Mouse (Mus musculus) embryonic facial prominence, embryonic 15.5 days (tissue): Measurements from ENCODE around the gene Kalrn. TPM values are rescaled to one million over a fixed set of nuclear protein-coding genes. Genes with fewer than 3 reads are reported as not detected.

ENCODE experiments used
- ATAC-seq: fragments of 200-750 bp; cut with Nextera tagmentation; 2 replicates; pipeline ENCODE4 v1.8.0; 2017; ENCODE audit warnings: low read depth, moderate TSS enrichment; ENCODE audit not compliant: insufficient number of reproducible peaks, low FRiP score, low TSS enrichment
- H3K27ac ChIP-seq: fragments of 300-500 bp; sonication (generic); replicated peaks from 2 replicates; pipeline ENCODE4 v1.5.1; 2015; ENCODE audit warnings: mild to moderate bottlenecking, inconsistent platforms
- H3K27me3 ChIP-seq: fragments of 300-500 bp; sonication (generic); 2 replicates; pipeline ENCODE4 v1.6.1; 2015; ENCODE audit warnings: inconsistent platforms
- H3K36me3 ChIP-seq: fragments of 300-500 bp; sonication (generic); 2 replicates; pipeline ENCODE4 v1.6.1; 2015; ENCODE audit warnings: mild to moderate bottlenecking, inconsistent platforms
- H3K4me1 ChIP-seq: fragments of 300-500 bp; sonication (generic); 2 replicates; pipeline ENCODE4 v1.6.1; 2015; ENCODE audit warnings: inconsistent platforms
- H3K4me2 ChIP-seq: fragments of 300-500 bp; sonication (generic); replicated peaks from 2 replicates; pipeline ENCODE4 v1.6.1; 2015; ENCODE audit warnings: mild to moderate bottlenecking, inconsistent platforms
- H3K4me3 ChIP-seq: fragments of 300-500 bp; sonication (generic); replicated peaks from 2 replicates; pipeline ENCODE4 v1.5.1; 2015; ENCODE audit warnings: mild to moderate bottlenecking, inconsistent platforms
- H3K9ac ChIP-seq: fragments of 300-500 bp; sonication (generic); 2 replicates; pipeline ENCODE4 v1.6.1; 2015; ENCODE audit warnings: inconsistent platforms
- H3K9me3 ChIP-seq: fragments of 300-500 bp; sonication (generic); replicated peaks from 2 replicates; pipeline ENCODE4 v1.6.1; 2016; ENCODE audit warnings: inconsistent platforms
- WGBS: fragments of 180-500 bp; shearing (Covaris S2); methylation state at CpG from one replicate; pipeline ENCODE4 v1.1.7; 2015; 5-methylcytosine and 5-hydroxymethylcytosine counted together
- polyA plus RNA-seq: library from polyadenylated mRNA; unstranded; fragments of >200 nt; fragmentation: Nextera tagmentation; extraction: Ambion mirVana; gene quantifications from 2 replicates; pipeline ENCODE4 v1.2.1, GENCODE M21; 2015

Gene Kalrn
- polyA plus RNA-seq, 1 experiment from 2014 or later: 14.3 TPM

DNA sequence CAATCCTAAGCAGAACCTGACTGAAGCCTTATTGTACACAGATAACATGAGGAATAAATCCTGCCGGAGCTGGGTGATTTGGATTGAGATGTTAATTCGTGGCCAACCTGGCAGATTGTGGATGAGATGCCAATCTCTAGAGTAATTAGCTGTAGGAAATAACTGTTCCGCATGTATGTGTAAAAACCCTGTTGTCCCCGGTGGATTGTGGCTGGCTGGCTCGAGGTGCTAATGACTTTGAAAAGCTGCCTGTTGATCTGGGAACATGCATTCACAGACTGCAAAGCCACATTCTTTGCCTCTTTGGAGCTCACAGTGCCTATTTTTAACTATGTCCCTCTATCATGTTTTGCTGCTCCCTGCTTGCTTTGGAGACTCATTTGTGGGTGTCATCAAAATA is 344.7 kb downstream of the Kalrn start:
- no peak overlapping the region for H3K9ac ChIP-seq
- H3K4me3 ChIP-seq: no peak overlapping the region
- H3K9me3 ChIP-seq: no peaks in the 10 kb centered on the region
- H3K36me3 ChIP-seq: 0 out of 2 replicates have a peak, but pooled peaks cover 6% of the 10 kb centered on the region
- 63% methylated on average over 5 of the region's 5 CpGs for WGBS
- H3K27ac ChIP-seq: no peak overlapping the region
- H3K27me3 ChIP-seq: no peaks in the 10 kb centered on the region
- no peaks in the 10 kb centered on the region for H3K4me1 ChIP-seq
- no peak overlapping the region for H3K4me2 ChIP-seq
- ATAC-seq: no peak

DNA sequence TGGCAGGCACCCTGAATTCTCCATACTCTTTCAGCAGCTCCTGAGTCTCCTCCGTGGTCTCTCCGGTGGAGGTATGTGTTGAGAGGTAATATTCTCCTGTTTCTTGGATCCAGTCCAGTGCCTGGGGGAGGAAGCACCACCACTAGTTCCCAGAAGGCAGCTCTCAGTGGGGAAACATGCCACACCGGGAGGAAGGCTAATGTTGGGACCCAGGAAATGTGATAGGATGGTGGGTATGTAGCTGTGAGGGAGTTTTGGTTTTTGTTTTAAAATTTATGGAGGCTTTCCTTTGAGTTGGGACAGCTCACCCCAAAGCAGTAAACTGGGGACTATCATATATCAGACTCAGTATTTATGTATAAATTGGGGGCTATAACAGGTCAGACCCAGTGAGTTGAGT is 361.2 kb downstream of the Kalrn start:
- no peaks in the 10 kb centered on the region for H3K27me3 ChIP-seq
- H3K4me1 ChIP-seq: no peaks in the 10 kb centered on the region
- H3K4me2 ChIP-seq: no peak overlapping the region
- 0 out of 2 replicates have a peak, but pooled peaks cover 10% of the 10 kb centered on the region for H3K36me3 ChIP-seq
- WGBS: 39% methylated on average over 3 of the region's 3 CpGs
- no peak overlapping the region for H3K4me3 ChIP-seq
- no peak overlapping the region for H3K9ac ChIP-seq
- ATAC-seq: no peak
- H3K27ac ChIP-seq: no peak overlapping the region
- no peaks in the 10 kb centered on the region for H3K9me3 ChIP-seq

DNA sequence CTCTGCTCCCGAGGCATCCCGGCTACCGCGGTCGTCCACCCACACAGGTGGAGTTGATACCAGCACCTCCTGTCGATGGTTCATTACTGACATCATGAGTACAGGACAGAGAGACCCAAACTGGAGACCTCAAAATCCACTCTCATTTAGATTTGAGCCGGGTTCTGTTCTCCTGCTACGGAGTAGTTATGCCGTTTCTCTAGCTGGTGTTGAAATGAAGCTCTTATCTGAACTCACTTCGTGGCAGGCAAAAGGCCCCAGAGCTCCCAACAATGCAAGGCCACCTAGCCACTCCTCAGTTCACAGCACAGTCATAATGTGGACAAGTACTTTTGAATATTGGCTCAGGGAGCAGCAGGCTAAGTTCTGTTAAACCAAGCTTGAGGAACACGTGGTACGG is 362.1 kb downstream of the Kalrn start:
- Histone ChIP-seq H3K4me1 (no peaks in the 10 kb centered on the region), H3K9me3 (no peaks in the 10 kb centered on the region), H3K4me2 (no peak overlapping the region), H3K27me3 (no peaks in the 10 kb centered on the region), H3K36me3 (0 out of 2 replicates have a peak, but pooled peaks cover 10% of the 10 kb centered on the region), H3K27ac (no peak overlapping the region), H3K4me3 (no peak overlapping the region), H3K9ac (no peak overlapping the region)
- no peak for ATAC-seq
- 78% methylated on average over 12 of the region's 12 CpGs for WGBS

DNA sequence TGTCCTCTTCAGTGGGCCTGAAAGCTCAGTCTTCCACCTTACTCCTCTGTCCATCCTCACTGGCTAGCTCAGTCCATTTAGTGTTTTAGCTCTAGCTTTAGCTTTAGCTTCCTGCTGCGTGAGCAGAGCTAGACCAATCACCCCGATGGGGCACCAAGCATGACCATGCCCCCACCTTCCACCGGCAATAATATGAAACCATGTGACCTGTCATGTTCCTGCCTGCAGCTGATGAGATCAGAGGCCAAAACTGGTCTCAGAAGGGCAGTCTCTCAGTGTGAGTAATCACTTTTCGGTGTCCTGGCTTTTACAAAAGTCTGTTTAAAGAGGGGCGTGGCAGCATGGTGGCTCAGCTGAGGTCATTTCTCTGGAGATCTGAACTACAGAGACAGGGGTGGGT is 364.6 kb downstream of the Kalrn start:
- Histone ChIP-seq H3K27me3 (no peaks in the 10 kb centered on the region), H3K4me3 (no peak overlapping the region), H3K36me3 (peaks cover 5% of the 10 kb centered on the region; the same call in 1 of the 2 replicates), H3K4me1 (no peaks in the 10 kb centered on the region), H3K4me2 (no peak overlapping the region), H3K9ac (no peak overlapping the region), H3K27ac (no peak overlapping the region), H3K9me3 (no peaks in the 10 kb centered on the region)
- ATAC-seq: no peak
- 75% methylated on average over 5 of the region's 5 CpGs for WGBS

DNA sequence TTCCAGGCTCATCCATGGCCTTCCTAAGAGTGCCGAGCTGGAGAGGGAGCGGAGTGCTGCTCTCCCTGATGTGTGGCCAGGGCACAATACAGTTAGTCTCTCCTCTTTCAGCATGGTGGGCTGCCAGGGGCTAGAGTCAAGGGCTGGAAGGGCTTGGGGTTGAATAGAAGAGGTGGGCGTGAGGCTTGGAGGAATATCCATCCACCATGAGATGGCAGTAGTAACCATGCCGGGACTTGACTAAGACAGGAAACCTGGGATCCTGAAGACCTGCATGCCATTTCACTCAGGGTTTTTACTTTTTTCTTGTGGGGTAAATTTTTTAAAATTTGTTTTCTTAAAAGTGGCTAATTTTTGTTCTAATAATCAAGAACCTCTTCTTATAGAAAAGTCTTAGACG is 365.4 kb downstream of the Kalrn start:
- no peaks in the 10 kb centered on the region for H3K27me3 ChIP-seq
- no peak overlapping the region for H3K4me2 ChIP-seq
- H3K9me3 ChIP-seq: no peaks in the 10 kb centered on the region
- no peak for ATAC-seq
- no peak overlapping the region for H3K9ac ChIP-seq
- H3K36me3 ChIP-seq: peaks cover 5% of the 10 kb centered on the region; the same call in 1 of the 2 replicates
- WGBS: 87% methylated on average over 5 of the region's 5 CpGs
- no peak overlapping the region for H3K4me3 ChIP-seq
- no peaks in the 10 kb centered on the region for H3K4me1 ChIP-seq
- no peak overlapping the region for H3K27ac ChIP-seq

DNA sequence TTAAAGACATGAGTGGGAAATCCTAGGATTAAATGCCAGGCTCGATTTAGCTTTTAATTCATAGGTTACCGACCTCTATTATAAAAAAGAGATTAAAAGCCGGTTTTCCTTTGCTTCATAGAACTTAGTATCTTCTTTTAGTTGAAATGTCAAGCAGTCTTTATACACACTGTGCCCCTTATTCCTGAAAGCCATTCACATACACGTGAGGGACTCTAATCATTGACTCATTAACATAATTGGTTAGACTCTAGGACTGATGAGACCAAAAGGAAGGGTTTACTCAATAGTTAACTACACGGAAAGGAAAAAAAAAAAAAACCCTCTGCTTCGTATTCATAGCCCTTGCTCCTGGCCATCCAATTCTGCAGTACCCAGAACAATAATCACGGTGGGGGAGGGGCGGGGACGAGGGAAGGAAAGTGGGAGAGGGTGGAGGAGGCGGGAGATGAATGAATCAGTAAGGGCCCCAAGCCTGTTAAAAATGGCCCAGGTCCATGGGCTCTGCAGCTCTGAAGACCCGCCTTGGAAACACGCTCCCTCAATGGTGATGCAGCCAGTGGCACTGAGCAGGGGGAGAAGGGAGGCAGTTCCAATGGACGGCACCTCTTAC is 368.7 kb downstream of the Kalrn start:
- Histone ChIP-seq H3K36me3 (no peaks in the 10 kb centered on the region; the same call in 1 of the 2 replicates), H3K27ac (no peak overlapping the region), H3K4me2 (no peak overlapping the region), H3K4me3 (no peak overlapping the region), H3K9ac (no peak overlapping the region), H3K4me1 (no peaks in the 10 kb centered on the region), H3K9me3 (no peaks in the 10 kb centered on the region), H3K27me3 (no peaks in the 10 kb centered on the region)
- WGBS: 76% methylated on average over 13 of the region's 13 CpGs
- ATAC-seq: no peak

DNA sequence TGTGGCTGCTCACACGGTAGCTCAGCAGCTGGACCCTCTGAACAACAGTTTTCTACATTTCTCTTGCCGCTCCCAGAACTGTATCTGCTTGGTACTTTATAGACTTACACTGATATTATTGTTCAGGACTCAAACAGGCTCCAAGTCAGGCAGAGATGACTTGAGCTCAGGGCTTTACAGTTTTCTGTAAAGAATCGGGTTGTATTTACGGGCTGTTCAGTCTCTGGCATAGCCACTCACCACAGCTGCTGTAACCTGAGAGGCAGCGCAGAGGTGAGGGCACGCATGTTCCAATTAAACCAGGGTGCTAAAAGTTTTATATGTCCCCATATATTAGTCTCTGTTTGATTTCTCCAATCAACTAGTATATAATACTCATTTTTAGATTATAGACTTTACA is 373.8 kb downstream of the Kalrn start:
- Histone ChIP-seq H3K4me2 (no peak overlapping the region), H3K9me3 (no peaks in the 10 kb centered on the region), H3K36me3 (0 out of 2 replicates have a peak, but pooled peaks cover 9% of the 10 kb centered on the region), H3K9ac (no peak overlapping the region), H3K4me1 (no peaks in the 10 kb centered on the region), H3K4me3 (no peak overlapping the region), H3K27me3 (no peaks in the 10 kb centered on the region), H3K27ac (no peak overlapping the region)
- 73% methylated on average over 6 of the region's 6 CpGs for WGBS
- ATAC-seq: no peak

DNA sequence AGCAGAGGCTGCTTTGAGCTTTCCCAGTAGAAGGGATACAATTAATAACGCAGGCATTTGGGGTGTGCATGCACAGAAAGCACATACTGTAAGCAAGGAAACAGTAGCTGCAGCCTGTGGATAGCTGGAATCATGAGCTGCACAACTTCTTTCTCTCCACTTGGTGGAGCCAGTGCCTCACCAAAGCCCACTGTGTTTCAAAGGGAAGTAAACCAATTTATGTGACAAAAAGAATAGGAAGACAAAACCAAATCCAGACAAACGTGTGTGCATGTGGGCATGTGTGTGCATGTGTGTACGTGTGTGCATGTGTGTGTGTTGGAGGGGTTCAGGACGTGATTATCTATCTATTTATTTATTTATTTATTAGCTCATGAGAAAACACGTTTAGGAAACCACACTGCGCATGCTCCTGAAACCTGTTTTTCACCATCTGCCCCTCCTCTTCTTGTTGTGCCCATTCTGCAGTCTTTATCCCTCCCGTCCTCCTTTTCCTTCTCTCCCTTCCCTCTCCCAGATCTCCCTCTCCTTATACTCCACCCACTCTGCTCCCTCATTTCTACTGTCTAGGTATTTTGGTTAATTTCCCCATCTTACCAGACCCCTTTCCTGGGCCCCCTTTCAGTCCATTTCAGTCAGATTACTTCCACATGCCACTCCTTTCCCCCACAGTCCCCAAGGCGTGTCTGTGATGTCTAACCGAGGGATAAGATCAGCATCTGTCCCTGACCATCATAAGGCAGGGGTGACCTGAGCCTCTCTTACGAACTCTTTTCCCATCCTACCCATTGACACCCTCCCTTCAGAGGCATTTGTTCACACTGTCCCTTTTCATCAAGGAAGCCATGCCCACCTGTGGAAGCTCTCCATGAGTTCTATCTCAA is 380.1 kb downstream of the Kalrn start:
- WGBS: 36% methylated on average over 10 of the region's 10 CpGs
- Histone ChIP-seq H3K36me3 (peaks cover 18% of the 10 kb centered on the region; the same call in 1 of the 2 replicates), H3K27ac (no peak overlapping the region), H3K4me1 (no peaks in the 10 kb centered on the region), H3K27me3 (no peaks in the 10 kb centered on the region), H3K4me3 (no peak overlapping the region), H3K9ac (no peak overlapping the region), H3K4me2 (no peak overlapping the region), H3K9me3 (no peaks in the 10 kb centered on the region)
- no peak for ATAC-seq

DNA sequence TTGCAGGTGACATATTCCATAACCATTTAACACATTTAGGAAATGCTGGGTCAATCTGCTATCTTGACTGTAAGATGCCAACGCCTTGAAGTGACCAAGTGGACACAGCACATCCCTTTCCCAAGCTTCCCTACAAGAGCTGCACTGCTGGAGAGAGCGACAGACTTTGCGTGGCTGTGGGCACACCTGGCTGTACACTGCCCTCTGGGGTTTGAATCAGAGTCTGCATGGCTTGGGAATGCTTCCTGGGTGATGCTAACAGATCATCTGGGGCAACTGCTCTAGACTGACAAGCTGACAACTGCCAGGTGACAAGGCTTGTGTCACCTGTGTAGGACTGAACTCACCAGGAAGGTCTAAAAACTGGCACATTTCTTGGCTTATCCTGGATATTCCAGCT is 388.6 kb downstream of the Kalrn start:
- no peak overlapping the region for H3K27ac ChIP-seq
- no peaks in the 10 kb centered on the region for H3K27me3 ChIP-seq
- H3K4me1 ChIP-seq: peaks cover 6% of the 10 kb centered on the region; the same call in 1 of the 2 replicates
- 71% methylated on average over 3 of the region's 3 CpGs for WGBS
- ATAC-seq: no peak
- H3K4me3 ChIP-seq: no peak overlapping the region
- H3K9ac ChIP-seq: no peak overlapping the region
- H3K36me3 ChIP-seq: peaks cover 11% of the 10 kb centered on the region; the same call in 1 of the 2 replicates
- no peak overlapping the region for H3K4me2 ChIP-seq
- H3K9me3 ChIP-seq: no peaks in the 10 kb centered on the region

DNA sequence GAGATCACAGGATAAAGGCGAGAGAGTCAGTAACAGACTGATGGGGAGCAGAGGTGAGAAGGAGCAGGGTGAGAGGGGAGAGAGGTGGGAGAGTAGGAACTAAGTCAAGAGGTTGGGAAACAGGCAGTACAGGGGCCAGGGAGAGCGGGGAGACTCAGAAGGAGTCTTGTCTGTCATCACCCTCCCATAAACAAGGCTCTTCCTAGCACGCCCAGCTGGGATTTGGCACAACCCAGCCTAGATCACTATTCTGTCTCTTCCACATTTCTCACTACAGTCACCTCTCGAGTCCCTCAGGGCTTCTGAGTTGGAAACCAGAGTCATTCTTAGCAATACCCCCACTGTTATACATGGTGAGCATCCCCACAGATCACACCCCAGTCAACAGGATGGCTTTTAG is 390.1 kb downstream of the Kalrn start:
- Histone ChIP-seq H3K27me3 (no peaks in the 10 kb centered on the region), H3K4me3 (no peak overlapping the region), H3K9me3 (no peaks in the 10 kb centered on the region), H3K9ac (no peak overlapping the region), H3K4me1 (peaks cover 9% of the 10 kb centered on the region; the same call in 1 of the 2 replicates), H3K4me2 (no peak overlapping the region), H3K36me3 (0 out of 2 replicates have a peak, but pooled peaks cover 6% of the 10 kb centered on the region), H3K27ac (no peak overlapping the region)
- 82% methylated on average over 4 of the region's 4 CpGs for WGBS
- no peak for ATAC-seq

DNA sequence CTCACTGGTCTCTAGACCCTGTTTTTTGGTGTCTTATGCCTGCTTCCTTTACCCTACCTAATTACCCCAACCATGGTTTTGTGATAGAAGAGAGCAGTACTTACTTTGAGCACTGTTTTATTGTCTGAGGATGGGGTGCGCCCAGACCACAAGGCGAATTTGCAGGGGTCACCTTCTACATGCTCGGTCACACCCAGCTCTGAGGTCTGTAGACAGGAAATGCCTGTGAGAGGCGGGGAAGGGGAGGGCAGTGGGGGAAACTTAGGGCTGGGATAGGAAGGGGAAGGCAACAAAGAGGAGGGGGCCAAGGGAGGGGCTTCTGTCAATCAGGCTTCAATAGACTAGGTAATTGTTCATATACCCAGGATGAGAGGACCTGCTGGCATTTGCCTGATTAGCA is 397.7 kb downstream of the Kalrn start:
- Histone ChIP-seq H3K4me3 (no peak overlapping the region), H3K9me3 (no peaks in the 10 kb centered on the region), H3K4me2 (no peak overlapping the region), H3K27ac (no peak overlapping the region), H3K9ac (no peak overlapping the region), H3K4me1 (peaks cover 9% of the 10 kb centered on the region; the same call in 1 of the 2 replicates), H3K27me3 (no peaks in the 10 kb centered on the region), H3K36me3 (peaks cover 40% of the 10 kb centered on the region)
- 85% methylated on average over 4 of the region's 4 CpGs for WGBS
- no peak for ATAC-seq
